Mouse (Mus musculus): Measurements from ENCODE around the gene Tmem53. TPM values are rescaled to one million over a fixed set of nuclear protein-coding genes. Genes with fewer than 3 reads are reported as not detected.

Gene Tmem53
- polyA plus RNA-seq, 1 experiment: 7.0 TPM

GRCm38 (mm10) chr4:117313085-117313424 lies 61.3 kb downstream of the Tmem53 start:
- no peaks in the 10 kb centered on the region for H3K4me1 ChIP-seq (ENCODE audit: control insufficient read depth, insufficient read depth, low read length)
- H3K27ac ChIP-seq (ENCODE audit: insufficient read depth, low read length): no peak overlapping the region
- no peak for DNase-seq
- 39% methylated on average over 4 of the region's 4 CpGs for WGBS
- H3K27me3 ChIP-seq (ENCODE audit: control insufficient read depth, insufficient read depth, low read length): no peaks in the 10 kb centered on the region
- TF ChIP-seq POLR2A (IDR thresholded peaks at IDR 0.05; ENCODE audit: borderline replicate concordance, insufficient read depth, low read length) (no peak), CTCF (IDR thresholded peaks at IDR 0.05; ENCODE audit: borderline replicate concordance, insufficient read depth, low read depth, low read length) (peak; percentile 9; the same call in 1 of the 2 replicates)
- H3K4me3 ChIP-seq (replicated peaks; ENCODE audit: insufficient read depth, low read depth, low read length): no peak overlapping the region

- Histone ChIP-seq H3K4me3 (replicated peaks; ENCODE audit: insufficient read depth, low read depth, low read length) (no peak overlapping the region), H3K4me1 (ENCODE audit: control insufficient read depth, insufficient read depth, low read length) (no peaks in the 10 kb centered on the region), H3K27me3 (ENCODE audit: control insufficient read depth, insufficient read depth, low read length) (no peaks in the 10 kb centered on the region), H3K27ac (ENCODE audit: insufficient read depth, low read length) (no peak overlapping the region)
- no peak for TF ChIP-seq POLR2A (IDR thresholded peaks at IDR 0.05; ENCODE audit: borderline replicate concordance, insufficient read depth, low read length)
- TF ChIP-seq CTCF (IDR thresholded peaks at IDR 0.05; ENCODE audit: borderline replicate concordance, insufficient read depth, low read depth, low read length): no peak
- WGBS: 41% methylated on average over 16 of the region's 16 CpGs
- no peak for DNase-seq
Observed at GRCm38 (mm10) chr4:117314849-117315500, 63.2 kb downstream of the Tmem53 start.

- no peak for TF ChIP-seq CTCF (IDR thresholded peaks at IDR 0.05; ENCODE audit: borderline replicate concordance, insufficient read depth, low read depth, low read length)
- no peak for TF ChIP-seq POLR2A (IDR thresholded peaks at IDR 0.05; ENCODE audit: borderline replicate concordance, insufficient read depth, low read length)
- H3K27me3 ChIP-seq (ENCODE audit: control insufficient read depth, insufficient read depth, low read length): no peaks in the 10 kb centered on the region
- 55% methylated on average over 6 of the region's 6 CpGs for WGBS
- DNase-seq: no peak
- H3K27ac ChIP-seq (ENCODE audit: insufficient read depth, low read length): no peak overlapping the region
- no peak overlapping the region for H3K4me3 ChIP-seq (replicated peaks; ENCODE audit: insufficient read depth, low read depth, low read length)
- H3K4me1 ChIP-seq (ENCODE audit: control insufficient read depth, insufficient read depth, low read length): no peaks in the 10 kb centered on the region
Observed at GRCm38 (mm10) chr4:117316800-117317199, 65.0 kb downstream of the Tmem53 start.

- WGBS: 22% methylated on average over 18 of the region's 18 CpGs
- DNase-seq: no peak
- no peaks in the 10 kb centered on the region for H3K4me1 ChIP-seq (ENCODE audit: control insufficient read depth, insufficient read depth, low read length)
- no peaks in the 10 kb centered on the region for H3K27me3 ChIP-seq (ENCODE audit: control insufficient read depth, insufficient read depth, low read length)
- TF ChIP-seq CTCF (IDR thresholded peaks at IDR 0.05; ENCODE audit: borderline replicate concordance, insufficient read depth, low read depth, low read length) (no peak), POLR2A (IDR thresholded peaks at IDR 0.05; ENCODE audit: borderline replicate concordance, insufficient read depth, low read length) (no peak)
- no peak overlapping the region for H3K4me3 ChIP-seq (replicated peaks; ENCODE audit: insufficient read depth, low read depth, low read length)
- H3K27ac ChIP-seq (ENCODE audit: insufficient read depth, low read length): no peak overlapping the region
Observed at GRCm38 (mm10) chr4:117317701-117318190, 66.0 kb downstream of the Tmem53 start.

Other genes with a start within 250 kb of the Tmem53 start
- gene Eif2b3, start 232.5 kb upstream of the Tmem53 start, polyA plus RNA-seq (2012; rRNA removed): 26.1 and 26.3 TPM in 2 replicates
- gene Ptch2, start 155.9 kb upstream of the Tmem53 start, polyA plus RNA-seq (2012; rRNA removed): 3.6 and 3.9 TPM in 2 replicates
- 7.0 and 7.1 TPM in 2 replicates for gene Btbd19, start 126.2 kb upstream of the Tmem53 start, polyA plus RNA-seq (2012; rRNA removed)
- gene Tctex1d4, start 125.2 kb upstream of the Tmem53 start, polyA plus RNA-seq (2012; rRNA removed): 0.92 and 2.2 TPM in 2 replicates
- gene Plk3, start 118.0 kb upstream of the Tmem53 start, polyA plus RNA-seq (2012; rRNA removed): 11.2 and 13.6 TPM in 2 replicates
- 458 and 507 TPM in 2 replicates for gene Rps8, start 95.7 kb upstream of the Tmem53 start, polyA plus RNA-seq (2012; rRNA removed)
- gene Kif2c, start 69.3 kb upstream of the Tmem53 start, polyA plus RNA-seq (2012; rRNA removed): 0.05 and 0.16 TPM in 2 replicates
- 0.52 and 0.67 TPM in 2 replicates for gene Armh1, start 174 bp downstream of the Tmem53 start, polyA plus RNA-seq (2012; rRNA removed)
- 170 and 183 TPM in 2 replicates for gene Rnf220, start 245.1 kb downstream of the Tmem53 start, polyA plus RNA-seq (2012; rRNA removed)